Mouse (Mus musculus) heart, embryonic 10.5 days (tissue): ENCODE measurements around the gene Mboat2. TPM values are rescaled to one million over a fixed set of nuclear protein-coding genes. Genes with fewer than 3 reads are reported as not detected.

Experiments used
- DNase-seq: peaks from one replicate; pipeline ENCODE4 v3.0.0-alpha.2; 2017; ENCODE audit warnings: low spot score
- H3K27ac ChIP-seq: fragments of 300-500 bp; sonication (generic); 2 replicates; pipeline ENCODE4 v1.5.1; 2016; ENCODE audit warnings: mild to moderate bottlenecking
- H3K27me3 ChIP-seq: fragments of 300-500 bp; sonication (generic); 2 replicates; pipeline ENCODE4 v1.6.1; 2016; ENCODE audit warnings: mild to moderate bottlenecking; ENCODE audit not compliant: poor library complexity, insufficient read depth, severe bottlenecking
- H3K36me3 ChIP-seq: fragments of 300-500 bp; sonication (generic); 2 replicates; pipeline ENCODE4 v1.6.1; 2016; ENCODE audit warnings: mild to moderate bottlenecking, moderate library complexity
- H3K4me1 ChIP-seq: fragments of 300-500 bp; sonication (generic); 2 replicates; pipeline ENCODE4 v1.6.1; 2016; ENCODE audit warnings: mild to moderate bottlenecking
- H3K4me3 ChIP-seq: fragments of 300-500 bp; sonication (generic); 2 replicates; pipeline ENCODE4 v1.5.1; 2016; ENCODE audit warnings: mild to moderate bottlenecking, moderate library complexity
- H3K9me3 ChIP-seq: fragments of 300-500 bp; sonication (generic); 2 replicates; pipeline ENCODE4 v1.6.1; 2016; ENCODE audit warnings: mild to moderate bottlenecking, moderate library complexity
- WGBS: fragments of 180-500 bp; shearing (Covaris S2); methylation state at CpG from one replicate; pipeline ENCODE4 v1.1.7; 2016; 5-methylcytosine and 5-hydroxymethylcytosine counted together
- polyA plus RNA-seq: library from polyadenylated mRNA; unstranded; fragments of >200 nt; fragmentation: Nextera tagmentation; extraction: Ambion mirVana; gene quantifications from 2 replicates; pipeline ENCODE4 v1.2.1, GENCODE M21; 2016

Mboat2 gene
- polyA plus RNA-seq, 1 experiment from 2014 or later: 37.0 TPM

DNA sequence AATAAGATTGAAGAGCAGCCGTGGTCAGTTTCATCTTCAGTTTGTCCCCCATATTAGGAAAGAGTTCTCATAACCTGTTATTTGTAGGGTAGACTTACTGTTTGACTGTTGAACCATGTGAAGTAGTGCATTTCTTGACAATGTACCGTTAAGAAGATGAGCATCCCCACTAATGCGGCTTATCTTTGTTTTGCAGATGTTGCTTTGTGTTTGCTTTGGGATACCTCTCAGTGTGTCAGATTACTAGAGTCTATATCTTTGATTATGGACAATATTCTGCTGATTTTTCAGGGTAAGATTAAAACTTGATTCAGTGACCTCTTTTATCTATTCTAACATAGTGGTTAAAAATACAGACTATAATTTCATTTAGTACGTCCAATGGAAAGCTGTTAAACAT, 93.3 kb downstream of the Mboat2 start:
- 65% methylated on average over 4 of the region's 4 CpGs for WGBS

DNA sequence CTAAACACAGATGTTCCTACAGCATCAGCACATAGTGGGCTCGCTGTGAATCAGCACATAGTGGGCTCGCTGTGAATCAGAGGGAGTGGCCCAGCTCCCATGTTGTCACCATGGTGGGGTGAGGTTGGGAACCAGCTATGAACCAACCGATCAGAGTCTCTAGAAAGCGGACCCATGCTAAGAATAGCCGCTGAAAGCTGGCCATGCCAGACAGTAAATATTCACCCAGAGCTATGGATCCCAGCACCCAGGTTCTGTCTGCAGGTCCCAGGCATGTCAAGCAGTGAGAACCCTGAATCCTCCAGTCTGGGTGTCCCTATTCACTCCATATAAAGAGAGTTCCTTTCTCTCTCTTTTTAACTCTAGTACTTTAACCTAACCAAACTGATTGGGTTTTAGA, 94.6 kb downstream of the Mboat2 start:
- Histone ChIP-seq H3K4me3 (no peak overlapping the region), H3K36me3 (0 out of 2 replicates have a peak, but pooled peaks cover 3% of the 10 kb centered on the region), H3K4me1 (peaks cover 35% of the 10 kb centered on the region), H3K9me3 (no peaks in the 10 kb centered on the region), H3K27me3 (no peaks in the 10 kb centered on the region), H3K27ac (0 out of 2 replicates have a peak overlapping the region, but pooled peaks have one; percentile 4)
- no peak for DNase-seq
- WGBS: 61% methylated on average over 5 of the region's 5 CpGs

More for the DNA sequence above, 93.3 kb downstream of the Mboat2 start:
- no peaks in the 10 kb centered on the region for H3K9me3 ChIP-seq
- H3K36me3 ChIP-seq: 0 out of 2 replicates have a peak, but pooled peaks cover 3% of the 10 kb centered on the region
- H3K4me1 ChIP-seq: peaks cover 34% of the 10 kb centered on the region
- H3K27ac ChIP-seq: no peak overlapping the region
- no peak for DNase-seq
- no peak overlapping the region for H3K4me3 ChIP-seq
- H3K27me3 ChIP-seq: no peaks in the 10 kb centered on the region

DNA sequence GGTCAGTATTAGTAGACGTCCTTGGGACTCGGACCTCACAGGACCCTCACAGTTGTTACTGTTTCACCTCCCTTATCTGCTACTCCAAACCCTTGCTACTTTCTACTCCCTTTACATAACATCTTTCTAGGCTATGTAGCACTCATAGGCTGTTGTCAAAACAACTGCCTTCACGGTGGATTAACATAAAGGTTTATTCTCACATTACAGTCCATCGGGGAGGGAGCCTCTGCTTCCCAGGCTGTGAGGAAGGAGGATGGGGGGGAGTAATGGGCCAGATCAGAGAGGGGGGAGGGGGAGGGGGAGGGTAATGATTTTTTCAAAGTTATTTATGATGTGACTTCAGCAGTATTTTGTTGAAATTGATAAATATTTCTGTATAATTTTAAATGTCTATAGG, 95.0 kb downstream of the Mboat2 start:
- no peak overlapping the region for H3K4me3 ChIP-seq
- H3K9me3 ChIP-seq: no peaks in the 10 kb centered on the region
- no peak for DNase-seq
- 41% methylated on average over 4 of the region's 4 CpGs for WGBS
- H3K27ac ChIP-seq: 0 out of 2 replicates have a peak overlapping the region, but pooled peaks have one; percentile 4
- peaks cover 39% of the 10 kb centered on the region for H3K4me1 ChIP-seq
- H3K36me3 ChIP-seq: 0 out of 2 replicates have a peak, but pooled peaks cover 3% of the 10 kb centered on the region
- no peaks in the 10 kb centered on the region for H3K27me3 ChIP-seq

DNA sequence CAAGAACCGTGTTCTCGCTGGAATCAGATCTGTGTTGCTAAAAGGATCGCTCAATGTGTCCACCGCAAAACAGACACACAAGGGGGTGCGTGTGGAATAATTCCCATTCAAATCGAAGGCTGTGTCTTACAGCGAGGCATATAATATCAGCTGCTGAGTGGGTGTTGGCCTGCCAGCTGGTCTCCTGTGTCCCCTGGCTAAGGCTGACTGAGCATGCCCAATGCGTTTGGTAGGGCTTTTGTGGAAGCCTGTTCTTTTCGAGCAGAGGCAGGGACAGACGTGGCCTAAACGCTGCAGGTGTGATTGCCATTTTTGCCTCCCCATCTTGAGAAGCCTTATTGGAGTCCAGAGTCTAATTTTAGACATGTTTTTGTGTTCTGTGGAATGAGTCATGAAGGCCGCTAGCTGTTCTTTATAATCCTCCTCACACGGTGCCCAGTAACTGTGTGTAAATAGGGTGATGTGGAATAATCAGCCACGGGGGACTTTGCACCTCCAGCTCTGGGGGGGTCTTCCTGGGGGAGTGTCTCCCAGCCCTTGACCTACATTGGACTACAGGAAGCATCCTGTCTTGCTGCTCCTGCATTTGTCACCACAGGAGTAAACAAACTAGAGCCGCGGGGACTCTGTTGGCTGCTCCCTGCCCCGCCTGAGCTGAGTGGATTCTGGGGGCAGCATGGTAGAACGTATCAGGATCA, 97.5 kb downstream of the Mboat2 start:
- H3K4me3 ChIP-seq: no peak overlapping the region
- H3K27ac ChIP-seq: peak overlapping the region; percentile 59
- 65% methylated on average over 18 of the region's 18 CpGs for WGBS
- H3K36me3 ChIP-seq: 0 out of 2 replicates have a peak, but pooled peaks cover 3% of the 10 kb centered on the region
- peaks cover 56% of the 10 kb centered on the region for H3K4me1 ChIP-seq
- H3K9me3 ChIP-seq: no peaks in the 10 kb centered on the region
- no peaks in the 10 kb centered on the region for H3K27me3 ChIP-seq
- no peak for DNase-seq

DNA sequence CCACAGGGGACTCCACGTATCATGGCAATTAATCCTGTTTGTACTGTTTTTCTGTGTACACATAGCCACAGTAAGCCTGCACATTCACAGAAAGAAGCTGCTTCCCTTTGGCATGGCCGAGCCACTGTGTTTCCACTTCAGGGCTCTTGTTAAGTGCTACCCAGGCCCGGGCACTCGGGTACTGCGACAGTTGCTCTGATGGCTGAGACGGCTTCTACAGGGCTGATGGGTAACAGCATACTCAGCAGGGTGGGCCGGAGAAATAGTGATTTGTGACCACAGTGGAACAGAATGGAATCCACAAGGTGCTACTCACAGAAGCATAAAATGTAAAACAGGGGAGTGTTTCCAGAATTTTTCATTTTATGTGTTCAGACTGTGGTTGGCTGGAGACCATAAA, 98.4 kb downstream of the Mboat2 start:
- no peak for DNase-seq
- Histone ChIP-seq H3K4me3 (no peak overlapping the region), H3K36me3 (0 out of 2 replicates have a peak, but pooled peaks cover 3% of the 10 kb centered on the region), H3K4me1 (peaks cover 60% of the 10 kb centered on the region), H3K9me3 (no peaks in the 10 kb centered on the region), H3K27me3 (no peaks in the 10 kb centered on the region), H3K27ac (no peak overlapping the region)
- 86% methylated on average over 7 of the region's 7 CpGs for WGBS

DNA sequence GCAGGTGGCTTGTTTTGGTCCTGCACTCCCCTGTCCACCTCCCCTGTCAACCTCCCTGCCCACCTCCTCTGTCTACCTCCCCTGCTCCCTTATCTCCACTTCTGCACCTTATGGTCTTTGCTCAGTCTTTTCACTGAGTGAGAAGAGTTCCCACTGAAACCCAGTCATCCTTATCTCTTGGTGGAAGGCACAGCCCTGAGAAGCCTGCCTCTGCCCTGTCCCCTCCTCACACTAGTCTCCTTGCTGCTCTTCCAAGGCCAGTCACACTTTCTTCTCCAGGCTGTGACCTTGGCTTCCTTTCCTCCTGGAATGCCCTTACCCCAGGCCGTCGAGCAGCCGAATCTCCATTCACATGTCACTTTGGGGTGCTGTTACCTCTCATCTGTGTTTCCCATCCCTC, 100.1 kb downstream of the Mboat2 start:
- WGBS: 35% methylated on average over 3 of the region's 3 CpGs
- H3K27me3 ChIP-seq: no peaks in the 10 kb centered on the region
- no peaks in the 10 kb centered on the region for H3K9me3 ChIP-seq
- no peak overlapping the region for H3K4me3 ChIP-seq
- H3K36me3 ChIP-seq: 0 out of 2 replicates have a peak, but pooled peaks cover 3% of the 10 kb centered on the region
- H3K27ac ChIP-seq: peak overlapping the region; percentile 7; the same call in 1 of the 2 replicates
- H3K4me1 ChIP-seq: peaks cover 56% of the 10 kb centered on the region
- DNase-seq: no peak

DNA sequence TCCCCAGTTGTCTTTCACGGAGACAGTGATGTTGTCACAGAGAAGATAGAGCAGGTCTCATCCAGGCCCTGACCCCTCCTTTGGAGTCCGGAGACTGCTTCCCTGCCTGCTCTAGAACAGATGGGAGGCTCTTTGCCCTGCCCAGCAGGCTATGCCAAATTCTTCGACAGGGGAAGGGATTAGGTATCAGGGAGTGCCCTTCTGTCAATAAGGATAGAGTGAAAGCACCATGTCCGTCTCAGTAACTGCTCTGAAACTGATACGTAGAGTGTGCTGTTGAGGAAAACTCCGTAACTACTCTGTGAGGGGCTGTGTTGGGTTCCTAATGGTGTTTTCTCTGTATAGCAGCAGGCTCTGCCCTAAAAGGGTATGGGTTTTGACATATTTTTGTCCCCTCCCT, 101.4 kb downstream of the Mboat2 start:
- Histone ChIP-seq H3K4me1 (peaks cover 56% of the 10 kb centered on the region), H3K4me3 (no peak overlapping the region), H3K36me3 (0 out of 2 replicates have a peak, but pooled peaks cover 3% of the 10 kb centered on the region), H3K9me3 (no peaks in the 10 kb centered on the region), H3K27me3 (no peaks in the 10 kb centered on the region), H3K27ac (no peak overlapping the region)
- no peak for DNase-seq
- 70% methylated on average over 6 of the region's 6 CpGs for WGBS

DNA sequence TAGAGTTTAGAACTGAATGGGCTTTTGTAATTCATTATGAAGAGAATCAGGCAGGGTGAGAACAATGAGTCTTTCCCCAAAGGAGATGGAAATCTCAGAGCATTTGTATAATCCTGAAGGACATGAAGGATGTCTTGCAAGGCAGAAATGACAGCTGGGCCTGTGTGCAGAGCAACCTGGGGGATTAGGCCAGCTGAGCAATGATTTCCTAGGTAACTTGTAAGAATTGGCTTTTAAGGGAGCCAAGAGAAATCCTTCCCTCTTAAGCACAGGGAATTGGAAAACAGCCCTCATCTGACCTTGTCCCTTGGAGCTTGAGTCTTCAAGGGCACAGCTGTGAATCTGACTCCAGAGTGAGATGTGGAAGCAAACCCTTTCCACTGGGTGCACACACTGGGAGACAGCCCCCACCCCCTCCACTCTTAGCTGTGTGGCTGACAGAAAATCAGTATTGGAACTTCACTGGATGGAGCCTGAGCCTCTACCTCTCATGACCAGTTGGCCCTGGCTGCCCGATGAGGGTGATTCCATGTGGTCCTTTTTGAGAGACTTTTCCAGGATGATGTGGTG, 102.6 kb downstream of the Mboat2 start:
- H3K4me1 ChIP-seq: peaks cover 55% of the 10 kb centered on the region
- no peaks in the 10 kb centered on the region for H3K9me3 ChIP-seq
- H3K36me3 ChIP-seq: no peaks in the 10 kb centered on the region
- peak overlapping the region; percentile 42; the same call in 1 of the 2 replicates for H3K27ac ChIP-seq
- DNase-seq: no peak
- WGBS: 73% methylated on average over 1 of the region's 1 CpGs
- no peaks in the 10 kb centered on the region for H3K27me3 ChIP-seq
- H3K4me3 ChIP-seq: no peak overlapping the region

DNA sequence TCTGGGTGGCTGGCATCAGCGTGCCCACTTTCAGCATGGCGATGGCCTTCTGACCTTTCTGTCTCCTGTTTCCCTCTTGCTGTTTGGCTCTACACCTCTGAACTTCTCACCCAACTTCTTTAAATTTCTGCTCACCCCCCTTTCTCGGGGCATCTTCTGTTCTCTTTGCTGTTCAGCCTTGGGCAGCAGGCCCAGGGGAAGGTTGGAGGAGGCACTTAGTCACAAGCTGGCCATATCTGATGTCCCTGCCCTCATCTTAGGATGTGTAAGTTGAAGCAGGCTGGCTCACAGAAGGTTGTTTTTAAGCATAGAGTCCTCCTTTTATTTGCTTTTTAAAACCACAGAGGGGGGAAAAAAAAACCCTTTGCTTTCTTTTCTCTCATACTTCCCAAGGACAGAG, 103.3 kb downstream of the Mboat2 start:
- DNase-seq: no peak
- 87% methylated on average over 3 of the region's 3 CpGs for WGBS
- Histone ChIP-seq H3K9me3 (no peaks in the 10 kb centered on the region), H3K4me1 (peaks cover 48% of the 10 kb centered on the region), H3K27ac (peak overlapping the region; percentile 43; the same call in 1 of the 2 replicates), H3K36me3 (no peaks in the 10 kb centered on the region), H3K27me3 (no peaks in the 10 kb centered on the region), H3K4me3 (no peak overlapping the region)

DNA sequence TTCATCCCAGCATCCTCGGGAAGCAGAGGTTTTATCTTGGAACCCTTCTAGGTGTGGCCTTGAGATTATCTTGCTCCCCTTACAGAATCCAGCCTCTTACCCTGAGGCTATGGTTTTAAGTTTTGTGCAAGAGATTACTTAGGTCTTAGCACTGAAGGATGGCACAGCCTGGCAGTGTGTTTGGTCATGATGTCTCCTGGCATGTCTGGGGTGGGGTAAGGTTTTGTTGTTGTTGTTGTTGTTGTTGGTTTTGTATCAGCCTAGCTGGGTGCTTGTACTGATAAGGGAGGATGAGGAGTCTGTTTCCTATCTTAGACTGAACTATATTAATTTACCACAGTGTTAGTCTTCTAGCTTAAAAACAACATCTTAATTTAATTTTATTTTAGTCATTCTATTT, 105.6 kb downstream of the Mboat2 start:
- 0 out of 2 replicates have a peak overlapping the region, but pooled peaks have one; percentile 23 for H3K27ac ChIP-seq
- H3K36me3 ChIP-seq: peaks cover 5% of the 10 kb centered on the region; the same call in 1 of the 2 replicates
- H3K27me3 ChIP-seq: no peaks in the 10 kb centered on the region
- WGBS: 18% methylated on average over 1 of the region's 1 CpGs
- peaks cover 46% of the 10 kb centered on the region for H3K4me1 ChIP-seq
- DNase-seq: no peak
- no peak overlapping the region for H3K4me3 ChIP-seq
- no peaks in the 10 kb centered on the region for H3K9me3 ChIP-seq

DNA sequence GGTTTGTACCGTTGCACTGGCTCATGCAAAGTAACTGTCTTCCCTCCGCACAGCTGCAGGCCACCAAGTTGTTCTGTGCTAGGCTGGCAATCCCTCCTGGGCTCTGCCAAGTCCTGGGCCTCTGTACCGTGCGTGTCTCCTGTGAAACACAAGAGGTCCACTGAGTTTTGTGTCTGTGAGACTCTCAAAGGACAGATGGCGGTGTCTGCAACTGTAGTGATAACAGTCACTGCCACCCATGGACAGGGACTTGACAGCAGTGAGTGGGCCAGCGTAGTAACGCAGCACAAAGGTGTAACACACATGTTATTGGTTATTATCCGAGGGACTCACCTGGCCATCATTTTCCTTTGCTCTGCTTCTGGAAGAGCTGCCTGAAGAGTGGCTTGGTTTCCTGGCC, 108.7 kb downstream of the Mboat2 start:
- peaks cover 35% of the 10 kb centered on the region for H3K4me1 ChIP-seq
- peak overlapping the region; percentile 7; the same call in 1 of the 2 replicates for H3K27ac ChIP-seq
- no peak for DNase-seq
- no peaks in the 10 kb centered on the region for H3K27me3 ChIP-seq
- WGBS: 86% methylated on average over 8 of the region's 8 CpGs
- H3K4me3 ChIP-seq: no peak overlapping the region
- peaks cover 19% of the 10 kb centered on the region; the same call in 1 of the 2 replicates for H3K36me3 ChIP-seq
- no peaks in the 10 kb centered on the region for H3K9me3 ChIP-seq

DNA sequence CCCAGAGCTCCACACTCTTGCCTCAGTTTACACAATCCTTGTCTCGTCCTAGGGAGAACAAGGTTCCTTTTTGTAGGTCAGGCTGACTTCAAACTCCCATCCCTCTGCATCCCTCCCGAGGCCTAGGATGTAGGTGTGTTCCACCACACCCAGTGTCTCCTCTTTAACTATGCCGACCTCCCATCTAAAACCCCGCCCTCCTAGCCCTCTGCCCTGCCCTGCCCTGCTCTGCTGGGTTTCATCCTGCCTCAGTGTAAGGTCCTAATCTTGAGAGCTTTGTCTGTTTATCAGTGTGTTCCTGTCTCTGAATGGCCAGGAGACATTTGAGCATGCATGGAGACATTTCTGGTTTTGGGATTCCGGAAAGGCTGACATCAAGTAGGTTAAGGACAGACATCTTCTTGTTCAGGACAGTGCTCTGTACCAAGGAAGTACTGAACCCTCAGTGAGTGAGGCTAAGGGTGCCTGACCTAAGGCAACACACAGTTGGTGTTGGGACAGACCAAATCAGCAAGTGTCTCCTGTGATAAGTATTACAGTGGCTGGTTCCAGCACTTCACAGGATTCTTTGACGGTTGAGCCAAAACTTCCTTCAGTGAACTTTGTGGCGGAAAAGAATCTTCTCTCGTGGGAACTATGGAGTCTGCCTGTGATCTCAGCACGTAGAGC, 112.1 kb downstream of the Mboat2 start:
- WGBS: 68% methylated on average over 9 of the region's 9 CpGs
- H3K4me1 ChIP-seq: peaks cover 19% of the 10 kb centered on the region
- no peaks in the 10 kb centered on the region for H3K9me3 ChIP-seq
- DNase-seq: no peak
- H3K27me3 ChIP-seq: no peaks in the 10 kb centered on the region
- no peak overlapping the region for H3K4me3 ChIP-seq
- peaks cover 34% of the 10 kb centered on the region for H3K36me3 ChIP-seq
- no peak overlapping the region for H3K27ac ChIP-seq

DNA sequence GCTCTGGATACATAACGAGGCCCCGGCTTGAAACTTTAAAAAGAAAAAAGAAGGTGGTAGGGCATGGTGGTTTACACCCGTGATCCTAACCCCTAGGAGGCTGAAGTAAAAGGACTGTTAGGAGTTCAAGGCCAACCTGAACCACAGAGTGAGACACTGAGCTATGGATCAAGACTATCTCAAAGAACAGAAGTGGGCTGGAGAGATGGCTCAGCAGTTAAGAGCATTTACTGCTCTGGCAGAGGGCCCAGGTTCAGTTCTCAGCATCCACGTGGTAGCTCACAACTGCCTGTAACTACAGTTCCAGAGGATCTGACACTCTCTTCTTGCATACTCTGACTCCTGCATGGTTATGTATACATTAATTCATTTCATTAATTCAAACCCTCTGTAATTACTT, 112.7 kb downstream of the Mboat2 start:
- H3K4me3 ChIP-seq: no peak overlapping the region

More for the DNA sequence above, 112.7 kb downstream of the Mboat2 start:
- no peak for DNase-seq
- 94% methylated on average over 4 of the region's 4 CpGs for WGBS
- H3K9me3 ChIP-seq: no peaks in the 10 kb centered on the region
- H3K36me3 ChIP-seq: peaks cover 34% of the 10 kb centered on the region
- no peak overlapping the region for H3K27ac ChIP-seq
- H3K27me3 ChIP-seq: no peaks in the 10 kb centered on the region
- H3K4me1 ChIP-seq: peaks cover 19% of the 10 kb centered on the region
